Mouse (Mus musculus): ENCODE data around the gene Cpt1a.

Cpt1a gene

GRCm38 (mm10) chr19:3365089-3365488 lies 43.0 kb downstream of the Cpt1a start:
- DNase-seq (ENCODE audit: low spot score in 2 of 2), result no peak

- no peak for DNase-seq (ENCODE audit: low spot score in 2 of 2)
Observed at GRCm38 (mm10) chr19:3368276-3368675, 46.1 kb downstream of the Cpt1a start.

- no peak for DNase-seq (ENCODE audit: low spot score in 2 of 2)
Observed at GRCm38 (mm10) chr19:3373380-3373779, 51.2 kb downstream of the Cpt1a start.

- DNase-seq (ENCODE audit: low spot score in 2 of 2), result no peak
Observed at GRCm38 (mm10) chr19:3374028-3374427, 51.9 kb downstream of the Cpt1a start.

- DNase-seq (ENCODE audit: low spot score in 2 of 2), result no peak
Observed at GRCm38 (mm10) chr19:3375945-3376495, 53.9 kb downstream of the Cpt1a start.

GRCm38 (mm10) chr19:3376966-3377715 lies 55.0 kb downstream of the Cpt1a start:
- no peak for DNase-seq (ENCODE audit: low spot score in 2 of 2)

GRCm38 (mm10) chr19:3378614-3379013 lies 56.5 kb downstream of the Cpt1a start:
- DNase-seq (ENCODE audit: low spot score in 2 of 2), result no peak

- DNase-seq (ENCODE audit: low spot score in 2 of 2), result no peak
Observed at GRCm38 (mm10) chr19:3388061-3388460, 65.9 kb downstream of the Cpt1a start.

GRCm38 (mm10) chr19:3388629-3389057 lies 66.5 kb downstream of the Cpt1a start, which contains the start of gene Tesmin:
Gene Tesmin (plus strand): TSS chr19:3388857.
- peak; percentile 56 to 57 for DNase-seq (ENCODE audit: low spot score in 2 of 2)

GRCm38 (mm10) chr19:3389089-3389488 lies 67.0 kb downstream of the Cpt1a start:
- peak; percentile 75 to 84 for DNase-seq (ENCODE audit: low spot score in 2 of 2)

GRCm38 (mm10) chr19:3392384-3392783 lies 70.2 kb downstream of the Cpt1a start:
- no peak for DNase-seq (ENCODE audit: low spot score in 2 of 2)

GRCm38 (mm10) chr19:3394216-3394615 lies 72.1 kb downstream of the Cpt1a start:
- no peak for DNase-seq (ENCODE audit: low spot score in 2 of 2)

- no peak for DNase-seq (ENCODE audit: low spot score in 2 of 2)
Observed at GRCm38 (mm10) chr19:3400057-3400456, 77.9 kb downstream of the Cpt1a start.

GRCm38 (mm10) chr19:3401504-3401903 lies 79.4 kb downstream of the Cpt1a start:
- no peak for DNase-seq (ENCODE audit: low spot score in 2 of 2)

- no peak for DNase-seq (ENCODE audit: low spot score in 2 of 2)
Observed at GRCm38 (mm10) chr19:3401943-3402342, 79.8 kb downstream of the Cpt1a start.

- no peak for DNase-seq (ENCODE audit: low spot score in 2 of 2)
Observed at GRCm38 (mm10) chr19:3402390-3402789, 80.3 kb downstream of the Cpt1a start.

GRCm38 (mm10) chr19:3404030-3404429 lies 81.9 kb downstream of the Cpt1a start:
- DNase-seq (ENCODE audit: low spot score in 2 of 2), result no peak

- no peak for DNase-seq (ENCODE audit: low spot score in 2 of 2)
Observed at GRCm38 (mm10) chr19:3405531-3406281, 83.6 kb downstream of the Cpt1a start.

- DNase-seq (ENCODE audit: low spot score in 2 of 2), result no peak
Observed at GRCm38 (mm10) chr19:3414268-3414733, 92.2 kb downstream of the Cpt1a start, which contains the start of gene Gal. Gene Gal (minus strand): TSS chr19:3414544.

- peak; percentile 13 to 39 for DNase-seq (ENCODE audit: low spot score in 2 of 2)
Observed at GRCm38 (mm10) chr19:3419251-3419650, 97.1 kb downstream of the Cpt1a start.

- no peak for DNase-seq (ENCODE audit: low spot score in 2 of 2)
Observed at GRCm38 (mm10) chr19:3422488-3422887, 100.4 kb downstream of the Cpt1a start.

- no peak for DNase-seq (ENCODE audit: low spot score in 2 of 2)
Observed at GRCm38 (mm10) chr19:3422981-3423380, 100.8 kb downstream of the Cpt1a start.
